Mouse (Mus musculus): ENCODE measurements around the gene Creb3l4. TPM values are rescaled to one million over a fixed set of nuclear protein-coding genes. Genes with fewer than 3 reads are reported as not detected.

Gene Creb3l4
- total and polyA plus RNA-seq, 3 experiments, result 0.21 to 0.89 (median 0.59) TPM

- dilution Hi-C loops (cut with MboI; ENCODE audit: extremely low pct_ligation_motif_present, extremely low pct_unique_long_range_greater_than_20kb, low sequenced_read_pairs) (no loop called here), in situ Hi-C loops (cut with MboI; ENCODE audit: low pct_ligation_motif_present, low pct_unique_long_range_greater_than_20kb, low sequenced_read_pairs) (no loop called here)
- no peaks in the 10 kb centered on the region for H3K36me3 ChIP-seq (replicated peaks in 1 of 2; ENCODE audit: control insufficient read depth in 1 of 2, insufficient read depth in 1 of 2, low read length in 1 of 2)
- no peak for TF ChIP-seq ZKSCAN1 (IDR thresholded peaks at IDR 0.05; ENCODE audit: borderline replicate concordance, low read depth, low read length)
- H3K4me3 ChIP-seq (replicated peaks in 1 of 3; ENCODE audit: low read depth in 2 of 3, low read length in 2 of 3, poor library complexity in 1 of 3), result no peak overlapping the region
- no peaks in the 10 kb centered on the region for H3K4me1 ChIP-seq (ENCODE audit: control insufficient read depth in 1 of 2, insufficient read depth in 2 of 2)
- no peaks in the 10 kb centered on the region for H3K9me3 ChIP-seq (replicated peaks; ENCODE audit: low read length)
- H3K27ac ChIP-seq (ENCODE audit: insufficient read depth, low read depth), result no peak overlapping the region
- H3K79me2 ChIP-seq (replicated peaks; ENCODE audit: control insufficient read depth, extremely low read depth, insufficient read depth, poor library complexity, severe bottlenecking), result no peaks in the 10 kb centered on the region
- no peaks in the 10 kb centered on the region for H3K27me3 ChIP-seq (replicated peaks)
- H3K4me2 ChIP-seq (ENCODE audit: insufficient read depth, low read depth, poor library complexity, severe bottlenecking), result no peak overlapping the region
- no peak for DNase-seq (ENCODE audit: extremely low read depth)
- H3K9ac ChIP-seq (ENCODE audit: insufficient read depth, low read depth), result no peak overlapping the region
These were observed 47.7 kb downstream of the Creb3l4 start for GRCm38 (mm10) chr3:90195644-90196043.

DNA sequence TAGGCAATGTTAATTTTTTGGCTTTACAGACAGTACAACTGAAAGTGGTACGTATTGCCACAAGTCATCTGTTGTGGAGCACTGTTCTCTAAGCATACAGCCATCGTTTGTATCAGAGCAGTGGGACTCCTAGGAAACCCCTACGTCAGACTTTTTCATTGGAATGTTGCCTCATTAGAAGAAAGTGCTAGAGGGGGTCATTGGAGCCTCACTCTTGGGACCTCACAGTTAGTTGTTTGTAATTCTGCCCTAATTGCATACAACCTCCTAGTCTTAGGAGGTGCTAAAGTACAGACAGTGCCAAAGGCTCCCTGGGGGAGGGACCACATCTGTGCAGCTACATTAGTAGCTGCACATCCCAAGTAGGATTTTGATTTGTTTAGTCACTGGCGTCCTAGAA lies 48.6 kb downstream of the Creb3l4 start:
- dilution Hi-C loops (cut with MboI; ENCODE audit: extremely low pct_ligation_motif_present, extremely low pct_unique_long_range_greater_than_20kb, low sequenced_read_pairs) (no loop called here), in situ Hi-C loops (cut with MboI; ENCODE audit: low pct_ligation_motif_present, low pct_unique_long_range_greater_than_20kb, low sequenced_read_pairs) (no loop called here)
- Histone ChIP-seq H3K4me1 (ENCODE audit: control insufficient read depth in 1 of 2, insufficient read depth in 2 of 2) (no peaks in the 10 kb centered on the region), H3K4me2 (ENCODE audit: insufficient read depth, low read depth, poor library complexity, severe bottlenecking) (no peak overlapping the region), H3K36me3 (replicated peaks in 1 of 2; ENCODE audit: control insufficient read depth in 1 of 2, insufficient read depth in 1 of 2, low read length in 1 of 2) (no peaks in the 10 kb centered on the region), H3K4me3 (replicated peaks in 1 of 3; ENCODE audit: low read depth in 2 of 3, low read length in 2 of 3, poor library complexity in 1 of 3) (no peak overlapping the region), H3K79me2 (replicated peaks; ENCODE audit: control insufficient read depth, extremely low read depth, insufficient read depth, poor library complexity, severe bottlenecking) (no peaks in the 10 kb centered on the region), H3K9ac (ENCODE audit: insufficient read depth, low read depth) (no peak overlapping the region), H3K9me3 (replicated peaks; ENCODE audit: low read length) (no peaks in the 10 kb centered on the region), H3K27me3 (replicated peaks) (no peaks in the 10 kb centered on the region), H3K27ac (ENCODE audit: insufficient read depth, low read depth) (no peak overlapping the region)
- no peak for TF ChIP-seq NRF1 (IDR thresholded peaks at IDR 0.05; ENCODE audit: low read depth, low read length)
- no peak for TF ChIP-seq MAZ (IDR thresholded peaks at IDR 0.05; ENCODE audit: low read depth, low read length)
- TF ChIP-seq CTCF (conservative IDR thresholded peaks at IDR 0.05 in 1 of 2, IDR thresholded peaks at IDR 0.05 in 1 of 2; ENCODE audit: low read depth in 2 of 2, low read length in 2 of 2), result no peak
- no peak for DNase-seq (ENCODE audit: extremely low read depth)

- Histone ChIP-seq H3K9me3 (replicated peaks; ENCODE audit: low read length) (no peaks in the 10 kb centered on the region), H3K4me1 (ENCODE audit: control insufficient read depth in 1 of 2, insufficient read depth in 2 of 2) (peaks cover 0 to 16% of the 10 kb centered on the region in 2 experiments; a peak in 2 of 4 replicates), H3K36me3 (replicated peaks in 1 of 2; ENCODE audit: control insufficient read depth in 1 of 2, insufficient read depth in 1 of 2, low read length in 1 of 2) (no peaks in the 10 kb centered on the region), H3K79me2 (replicated peaks; ENCODE audit: control insufficient read depth, extremely low read depth, insufficient read depth, poor library complexity, severe bottlenecking) (no peaks in the 10 kb centered on the region), H3K27ac (ENCODE audit: insufficient read depth, low read depth) (no peak overlapping the region), H3K9ac (ENCODE audit: insufficient read depth, low read depth) (no peak overlapping the region), H3K4me3 (replicated peaks in 1 of 3; ENCODE audit: low read depth in 2 of 3, low read length in 2 of 3, poor library complexity in 1 of 3) (no peak overlapping the region), H3K4me2 (ENCODE audit: insufficient read depth, low read depth, poor library complexity, severe bottlenecking) (no peak overlapping the region), H3K27me3 (replicated peaks) (no peaks in the 10 kb centered on the region)
- dilution Hi-C loops (cut with MboI; ENCODE audit: extremely low pct_ligation_motif_present, extremely low pct_unique_long_range_greater_than_20kb, low sequenced_read_pairs) (no loop called here), in situ Hi-C loops (cut with MboI; ENCODE audit: low pct_ligation_motif_present, low pct_unique_long_range_greater_than_20kb, low sequenced_read_pairs) (no loop called here)
- DNase-seq (ENCODE audit: extremely low read depth), result no peak
- TF ChIP-seq IRF4 (IDR thresholded peaks at IDR 0.05; ENCODE audit: low read depth, low read length), result no peak
- no peak for TF ChIP-seq PAX5 (IDR thresholded peaks at IDR 0.05; ENCODE audit: low read length)
- TF ChIP-seq NELFE (IDR thresholded peaks at IDR 0.05; ENCODE audit: low read depth, low read length), result no peak
- no peak for TF ChIP-seq POLR2A (IDR thresholded peaks at IDR 0.05; ENCODE audit: low read depth, low read length)
- TF ChIP-seq CHD2 (IDR thresholded peaks at IDR 0.05; ENCODE audit: low read length), result no peak
These were observed 52.3 kb downstream of the Creb3l4 start for GRCm38 (mm10) chr3:90190859-90191510.

Other genes starting within 250 kb of the Creb3l4 start
- 268 and 353 TPM in 2 replicates for gene Hax1, start 244.7 kb downstream of the Creb3l4 start, total RNA-seq (2012; rRNA removed)
- gene Hax1, start 244.7 kb downstream of the Creb3l4 start, total RNA-seq (2014; rRNA removed), result 294 and 302 TPM in 2 replicates
- 304 and 319 TPM in 2 replicates for gene Hax1, start 244.7 kb downstream of the Creb3l4 start, polyA plus RNA-seq (2012; ENCODE audit: insufficient read length, low read depth)
- 89.5 and 92.2 TPM in 2 replicates for gene 4933434E20Rik, start 191.9 kb downstream of the Creb3l4 start, total RNA-seq (2012; rRNA removed)
- 126 and 133 TPM in 2 replicates for gene 4933434E20Rik, start 191.9 kb downstream of the Creb3l4 start, total RNA-seq (2014; rRNA removed)
- gene 4933434E20Rik, start 191.9 kb downstream of the Creb3l4 start, polyA plus RNA-seq (2012; ENCODE audit: insufficient read length, low read depth), result 101 and 102 TPM in 2 replicates
- 72.6 and 83.7 TPM in 2 replicates for gene Ubap2l, start 190.9 kb downstream of the Creb3l4 start, total RNA-seq (2012; rRNA removed)
- 48.5 and 49.0 TPM in 2 replicates for gene Ubap2l, start 190.9 kb downstream of the Creb3l4 start, total RNA-seq (2014; rRNA removed)
- 189 and 201 TPM in 2 replicates for gene Ubap2l, start 190.9 kb downstream of the Creb3l4 start, polyA plus RNA-seq (2012; ENCODE audit: insufficient read length, low read depth)
- gene Tpm3, start 170.9 kb downstream of the Creb3l4 start, total RNA-seq (2012; rRNA removed), result 309 and 364 TPM in 2 replicates
- gene Tpm3, start 170.9 kb downstream of the Creb3l4 start, total RNA-seq (2014; rRNA removed), result 448 and 501 TPM in 2 replicates
- 810 and 952 TPM in 2 replicates for gene Tpm3, start 170.9 kb downstream of the Creb3l4 start, polyA plus RNA-seq (2012; ENCODE audit: insufficient read length, low read depth)
- 0.42 and 0.67 TPM in 2 replicates for gene Nup210l, start 139.4 kb downstream of the Creb3l4 start, total RNA-seq (2012; rRNA removed)
- 0.43 and 0.63 TPM in 2 replicates for gene Nup210l, start 139.4 kb downstream of the Creb3l4 start, total RNA-seq (2014; rRNA removed)
- gene Nup210l, start 139.4 kb downstream of the Creb3l4 start, polyA plus RNA-seq (2012; ENCODE audit: insufficient read length, low read depth), result 0.47 and 0.61 TPM in 2 replicates
- gene Rps27, start 29.9 kb downstream of the Creb3l4 start, total RNA-seq (2012; rRNA removed), result 3,858 and 4,378 TPM in 2 replicates
- 2,142 and 2,224 TPM in 2 replicates for gene Rps27, start 29.9 kb downstream of the Creb3l4 start, total RNA-seq (2014; rRNA removed)
- 1,222 and 1,264 TPM in 2 replicates for gene Rps27, start 29.9 kb downstream of the Creb3l4 start, polyA plus RNA-seq (2012; ENCODE audit: insufficient read length, low read depth)
- gene Rab13, start 29.8 kb downstream of the Creb3l4 start, total RNA-seq (2012; rRNA removed), result 2.3 and 3.3 TPM in 2 replicates
- gene Rab13, start 29.8 kb downstream of the Creb3l4 start, total RNA-seq (2014; rRNA removed), result 0.34 TPM in 1 of 2 replicates, not detected in the other
- 0.23 and 0.63 TPM in 2 replicates for gene Rab13, start 29.8 kb downstream of the Creb3l4 start, polyA plus RNA-seq (2012; ENCODE audit: insufficient read length, low read depth)
- 50.8 and 62.9 TPM in 2 replicates for gene Jtb, start 11.9 kb downstream of the Creb3l4 start, total RNA-seq (2012; rRNA removed)
- gene Jtb, start 11.9 kb downstream of the Creb3l4 start, total RNA-seq (2014; rRNA removed), result 54.2 and 70.3 TPM in 2 replicates
- 67.4 and 73.6 TPM in 2 replicates for gene Jtb, start 11.9 kb downstream of the Creb3l4 start, polyA plus RNA-seq (2012; ENCODE audit: insufficient read length, low read depth)
- 42.2 and 44.4 TPM in 2 replicates for gene Slc39a1, start 4.7 kb upstream of the Creb3l4 start, total RNA-seq (2012; rRNA removed)
- 22.9 and 23.8 TPM in 2 replicates for gene Slc39a1, start 4.7 kb upstream of the Creb3l4 start, total RNA-seq (2014; rRNA removed)
- gene Slc39a1, start 4.7 kb upstream of the Creb3l4 start, polyA plus RNA-seq (2012; ENCODE audit: insufficient read length, low read depth), result 40.4 and 40.7 TPM in 2 replicates
- 13.5 and 14.1 TPM in 2 replicates for gene Crtc2, start 10.7 kb upstream of the Creb3l4 start, total RNA-seq (2012; rRNA removed)
- 5.4 and 6.1 TPM in 2 replicates for gene Crtc2, start 10.7 kb upstream of the Creb3l4 start, total RNA-seq (2014; rRNA removed)
- gene Crtc2, start 10.7 kb upstream of the Creb3l4 start, polyA plus RNA-seq (2012; ENCODE audit: insufficient read length, low read depth), result 62.1 and 69.8 TPM in 2 replicates
- gene Dennd4b, start 21.7 kb upstream of the Creb3l4 start, total RNA-seq (2012; rRNA removed), result 27.8 and 28.1 TPM in 2 replicates
- gene Dennd4b, start 21.7 kb upstream of the Creb3l4 start, total RNA-seq (2014; rRNA removed), result 9.4 and 9.8 TPM in 2 replicates
- 34.4 and 45.3 TPM in 2 replicates for gene Dennd4b, start 21.7 kb upstream of the Creb3l4 start, polyA plus RNA-seq (2012; ENCODE audit: insufficient read length, low read depth)
- gene Gatad2b, start 49.7 kb upstream of the Creb3l4 start, total RNA-seq (2012; rRNA removed), result 8.9 and 10.0 TPM in 2 replicates
- 6.4 and 8.4 TPM in 2 replicates for gene Gatad2b, start 49.7 kb upstream of the Creb3l4 start, total RNA-seq (2014; rRNA removed)
- 20.6 and 22.6 TPM in 2 replicates for gene Gatad2b, start 49.7 kb upstream of the Creb3l4 start, polyA plus RNA-seq (2012; ENCODE audit: insufficient read length, low read depth)
- gene Slc27a3, start 146.4 kb upstream of the Creb3l4 start, total RNA-seq (2012; rRNA removed), result 2.6 TPM in 2 replicates
- 1.3 and 1.5 TPM in 2 replicates for gene Slc27a3, start 146.4 kb upstream of the Creb3l4 start, total RNA-seq (2014; rRNA removed)
- 1.6 and 1.9 TPM in 2 replicates for gene Slc27a3, start 146.4 kb upstream of the Creb3l4 start, polyA plus RNA-seq (2012; ENCODE audit: insufficient read length, low read depth)
- 30.7 and 36.5 TPM in 2 replicates for gene Ints3, start 190.1 kb upstream of the Creb3l4 start, total RNA-seq (2012; rRNA removed)
- gene Ints3, start 190.1 kb upstream of the Creb3l4 start, total RNA-seq (2014; rRNA removed), result 20.3 and 20.5 TPM in 2 replicates
- 37.9 and 45.9 TPM in 2 replicates for gene Ints3, start 190.1 kb upstream of the Creb3l4 start, polyA plus RNA-seq (2012; ENCODE audit: insufficient read length, low read depth)
- 0.13 TPM in 2 replicates for gene Npr1, start 222.4 kb upstream of the Creb3l4 start, total RNA-seq (2012; rRNA removed)
- gene Npr1, start 222.4 kb upstream of the Creb3l4 start, total RNA-seq (2014; rRNA removed), result not detected in 2 replicates
- not detected in 2 replicates for gene Npr1, start 222.4 kb upstream of the Creb3l4 start, polyA plus RNA-seq (2012; ENCODE audit: insufficient read length, low read depth)
- 120 and 148 TPM in 2 replicates for gene Ilf2, start 232.6 kb upstream of the Creb3l4 start, total RNA-seq (2012; rRNA removed)
- 182 and 208 TPM in 2 replicates for gene Ilf2, start 232.6 kb upstream of the Creb3l4 start, total RNA-seq (2014; rRNA removed)
- 197 and 199 TPM in 2 replicates for gene Ilf2, start 232.6 kb upstream of the Creb3l4 start, polyA plus RNA-seq (2012; ENCODE audit: insufficient read length, low read depth)
- gene Snapin, start 247.5 kb upstream of the Creb3l4 start, total RNA-seq (2012; rRNA removed), result 18.4 and 18.9 TPM in 2 replicates
- gene Snapin, start 247.5 kb upstream of the Creb3l4 start, total RNA-seq (2014; rRNA removed), result 39.8 and 42.0 TPM in 2 replicates
- gene Snapin, start 247.5 kb upstream of the Creb3l4 start, polyA plus RNA-seq (2012; ENCODE audit: insufficient read length, low read depth), result 33.0 and 37.8 TPM in 2 replicates